Mouse (Mus musculus) embryonic facial prominence, embryonic 14.5 days (tissue): ENCODE results near the gene Cd200r4. TPM values are rescaled to one million over a fixed set of nuclear protein-coding genes. Genes with fewer than 3 reads are reported as not detected.
"Not testable (repeated sequence)": the region's sequence is repeated elsewhere in the genome, so short reads cannot be mapped to it uniquely, and the experiment has no call there.

Experiments used
- ATAC-seq: fragments of 200-750 bp; cut with Nextera tagmentation; 2 replicates; pipeline ENCODE4 v1.8.0; 2017; ENCODE audit warnings: low read depth, moderate number of reproducible peaks, moderate TSS enrichment
- DNase-seq: peaks from one replicate; pipeline ENCODE4 v3.0.0-alpha.2; 2015; ENCODE audit warnings: low spot score
- H3K27ac ChIP-seq: fragments of 300-500 bp; sonication (generic); replicated peaks from 2 replicates; pipeline ENCODE4 v1.5.1; 2014; ENCODE audit warnings: low read depth, mild to moderate bottlenecking, low read length, moderate library complexity
- H3K27me3 ChIP-seq: fragments of 300-500 bp; sonication (generic); replicated peaks from 2 replicates; pipeline ENCODE4 v1.6.1; 2014; ENCODE audit warnings: low read length; ENCODE audit not compliant: control insufficient read depth, insufficient read depth
- H3K36me3 ChIP-seq: fragments of 300-500 bp; sonication (generic); 2 replicates; pipeline ENCODE4 v1.6.1; 2014; ENCODE audit warnings: low read length, mixed read lengths; ENCODE audit not compliant: control insufficient read depth, insufficient read depth
- H3K4me1 ChIP-seq: fragments of 300-500 bp; sonication (generic); 2 replicates; pipeline ENCODE4 v1.6.1; 2014; ENCODE audit warnings: antibody characterized with exemption, low read length; ENCODE audit not compliant: control insufficient read depth, insufficient read depth
- H3K4me2 ChIP-seq: fragments of 300-500 bp; sonication (generic); 2 replicates; pipeline ENCODE4 v1.6.1; 2014; ENCODE audit warnings: low read depth, mild to moderate bottlenecking, low read length, moderate library complexity, mixed read lengths
- H3K4me3 ChIP-seq: fragments of 300-500 bp; sonication (generic); 2 replicates; pipeline ENCODE4 v1.5.1; 2014; ENCODE audit warnings: low read depth, mild to moderate bottlenecking, low read length
- H3K9ac ChIP-seq: fragments of 300-500 bp; sonication (generic); 2 replicates; pipeline ENCODE4 v1.6.1; 2014; ENCODE audit warnings: low read depth, mild to moderate bottlenecking, low read length, moderate library complexity, mixed read lengths
- H3K9me3 ChIP-seq: fragments of 300-500 bp; sonication (generic); 2 replicates; pipeline ENCODE4 v1.6.1; 2016; ENCODE audit warnings: low read length; ENCODE audit not compliant: control insufficient read depth
- WGBS: fragments of 180-500 bp; shearing (Covaris S2); extraction: QIAGEN DNeasy Blood & Tissue Kit; methylation state at CpG from one replicate; pipeline ENCODE4 v1.1.7; 2014; 5-methylcytosine and 5-hydroxymethylcytosine counted together
- polyA plus RNA-seq: library from polyadenylated mRNA; unstranded; fragments of >200 nt; fragmentation: Nextera tagmentation; extraction: Ambion mirVana; gene quantifications from 2 replicates; pipeline ENCODE4 v1.2.1, GENCODE M21; 2014

The Cd200r4 gene
- polyA plus RNA-seq, 1 experiment from 2014 or later: 0.56 TPM

GRCm38 (mm10) chr16:44820545-44820944 is 9.0 kb downstream of the Cd200r4 start:
- H3K27ac ChIP-seq: no peak overlapping the region
- H3K9ac ChIP-seq: no peak overlapping the region
- no peaks in the 10 kb centered on the region for H3K4me1 ChIP-seq
- H3K4me2 ChIP-seq: no peak overlapping the region
- no peak for DNase-seq
- no peaks in the 10 kb centered on the region for H3K36me3 ChIP-seq
- ATAC-seq: no peak
- H3K4me3 ChIP-seq: no peak overlapping the region
- H3K27me3 ChIP-seq: no peaks in the 10 kb centered on the region
- no peaks in the 10 kb centered on the region for H3K9me3 ChIP-seq
- 81% methylated on average over 4 of the region's 4 CpGs for WGBS

- no peaks in the 10 kb centered on the region for H3K4me1 ChIP-seq
- H3K27ac ChIP-seq: no peak overlapping the region
- H3K4me2 ChIP-seq: no peak overlapping the region
- no peak overlapping the region for H3K9ac ChIP-seq
- 64% methylated on average over 3 of the region's 3 CpGs for WGBS
- H3K27me3 ChIP-seq: no peaks in the 10 kb centered on the region
- DNase-seq (no peak), ATAC-seq (no peak)
- no peaks in the 10 kb centered on the region for H3K36me3 ChIP-seq
- H3K4me3 ChIP-seq: no peak overlapping the region
- H3K9me3 ChIP-seq: no peaks in the 10 kb centered on the region
These were observed 20.8 kb downstream of the Cd200r4 start for GRCm38 (mm10) chr16:44832286-44832685.

- WGBS: 25% methylated on average over 2 of the region's 2 CpGs
- not testable (repeated sequence) for H3K27ac ChIP-seq, H3K9me3 ChIP-seq, H3K9ac ChIP-seq, H3K36me3 ChIP-seq, DNase-seq, H3K4me2 ChIP-seq, H3K27me3 ChIP-seq, ATAC-seq, H3K4me1 ChIP-seq, H3K4me3 ChIP-seq
These were observed 21.7 kb downstream of the Cd200r4 start for GRCm38 (mm10) chr16:44833189-44833588.

- H3K27ac ChIP-seq: no peak within 1 kb of the TSS
- H3K9me3 ChIP-seq: no peaks in the 10 kb centered on the region
- no peak within 1 kb of the TSS for H3K4me3 ChIP-seq
- ATAC-seq (no peak), DNase-seq (no peak)
- 80% methylated on average over 2 of the region's 2 CpGs for WGBS
- H3K4me1 ChIP-seq: no peaks in the 10 kb centered on the region
- no peak within 1 kb of the TSS for H3K4me2 ChIP-seq
- no peaks in the 10 kb centered on the region for H3K36me3 ChIP-seq
- H3K27me3 ChIP-seq: no peaks in the 10 kb centered on the region
- H3K9ac ChIP-seq: no peak within 1 kb of the TSS
These were observed 55.3 kb downstream of the Cd200r4 start, which contains the start of gene Cd200r2 for GRCm38 (mm10) chr16:44866797-44867196. TSS of gene Cd200r2 (plus strand) at chr16:44867097.

- no peak overlapping the region for H3K27ac ChIP-seq
- no peaks in the 10 kb centered on the region for H3K4me1 ChIP-seq
- H3K36me3 ChIP-seq: no peaks in the 10 kb centered on the region
- H3K27me3 ChIP-seq: no peaks in the 10 kb centered on the region
- H3K4me3 ChIP-seq: no peak overlapping the region
- no peak overlapping the region for H3K4me2 ChIP-seq
- ATAC-seq (no peak), DNase-seq (no peak)
- no peak overlapping the region for H3K9ac ChIP-seq
- H3K9me3 ChIP-seq: no peaks in the 10 kb centered on the region
- WGBS: 78% methylated on average over 1 of the region's 1 CpGs
These were observed 63.6 kb downstream of the Cd200r4 start for GRCm38 (mm10) chr16:44875178-44875577.

- no peaks in the 10 kb centered on the region for H3K9me3 ChIP-seq
- H3K27ac ChIP-seq: no peak overlapping the region
- H3K4me3 ChIP-seq: no peak overlapping the region
- 64% methylated on average over 5 of the region's 5 CpGs for WGBS
- no peaks in the 10 kb centered on the region for H3K4me1 ChIP-seq
- ATAC-seq (no peak), DNase-seq (no peak)
- no peaks in the 10 kb centered on the region for H3K27me3 ChIP-seq
- H3K4me2 ChIP-seq: no peak overlapping the region
- H3K36me3 ChIP-seq: no peaks in the 10 kb centered on the region
- no peak overlapping the region for H3K9ac ChIP-seq
These were observed 65.1 kb downstream of the Cd200r4 start for GRCm38 (mm10) chr16:44876625-44877024.

GRCm38 (mm10) chr16:44877595-44877994 is 66.1 kb downstream of the Cd200r4 start:
- H3K4me1 ChIP-seq: no peaks in the 10 kb centered on the region
- H3K27ac ChIP-seq: no peak overlapping the region
- DNase-seq: no peak
- H3K9me3 ChIP-seq: no peaks in the 10 kb centered on the region
- 85% methylated on average over 6 of the region's 6 CpGs for WGBS
- no peaks in the 10 kb centered on the region for H3K27me3 ChIP-seq
- H3K4me2 ChIP-seq: no peak overlapping the region
- no peak overlapping the region for H3K4me3 ChIP-seq
- no peaks in the 10 kb centered on the region for H3K36me3 ChIP-seq
- ATAC-seq: no peak
- no peak overlapping the region for H3K9ac ChIP-seq

Other genes starting within 250 kb of the Cd200r4 start
- gene Nepro, start 87.4 kb upstream of the Cd200r4 start, polyA plus RNA-seq: 7.9 and 8.8 TPM in 2 replicates
- gene Gtpbp8, start 65.4 kb upstream of the Cd200r4 start, polyA plus RNA-seq: 27.8 and 30.3 TPM in 2 replicates
- gene Cd200r1, start 46.0 kb upstream of the Cd200r4 start, polyA plus RNA-seq: 1.5 and 2.1 TPM in 2 replicates
- gene Cd200r2, start 55.4 kb downstream of the Cd200r4 start, polyA plus RNA-seq: not detected in 2 replicates
- 1.5 and 2.0 TPM in 2 replicates for gene Cd200r3, start 131.9 kb downstream of the Cd200r4 start, polyA plus RNA-seq